Mouse (Mus musculus) erythroblast, embryonic 14.5 days (primary cell): ENCODE measurements at regions not wholly inside any gene's neighbourhood (a gene's known extent, or its start where the extent isn't known, plus 50 kb on each side); places are given as distances from the start of the nearest gene placed in this dataset.
A peak's percentile ranks its signal among the peaks of the same experiment; 100 is the strongest.
"Not testable (repeated sequence)": the region's sequence is repeated elsewhere in the genome, so short reads cannot be mapped to it uniquely, and the experiment has no call there.

Experiments
- H3K27me3 ChIP-seq: 2 replicates; pipeline ENCODE4 v1.6.1; 2012; ENCODE audit warnings: inconsistent platforms; ENCODE audit not compliant: control insufficient read depth
- H3K36me3 ChIP-seq: 2 replicates; pipeline ENCODE4 v1.6.1; 2012; ENCODE audit warnings: mild to moderate bottlenecking, inconsistent platforms; ENCODE audit not compliant: control insufficient read depth
- H3K4me1 ChIP-seq: 2 replicates; pipeline ENCODE4 v1.6.1; 2012; ENCODE audit warnings: inconsistent platforms; ENCODE audit not compliant: control insufficient read depth
- H3K4me3 ChIP-seq: replicated peaks from 2 replicates; pipeline ENCODE3; 2012; ENCODE audit warnings: moderate library complexity, mild to moderate bottlenecking, inconsistent platforms
- H3K9me3 ChIP-seq: 2 replicates; pipeline ENCODE4 v1.6.1; 2012; ENCODE audit warnings: low read length, inconsistent platforms, mixed read lengths; ENCODE audit not compliant: control insufficient read depth
- GATA1 ChIP-seq: IDR thresholded peaks from 2 replicates; pipeline ENCODE4 v1.6.1; 2012; ENCODE audit warnings: low read length, inconsistent platforms, mixed read lengths
- TAL1 ChIP-seq: IDR thresholded peaks from 3 replicates; pipeline ENCODE4 v1.6.1; 2012; ENCODE audit warnings: low read length, inconsistent platforms, mixed read lengths

GRCm38 (mm10) chr14:53777375-53777774, 476.5 kb downstream of the Dad1 start:
- no peak for TF ChIP-seq GATA1
- TF ChIP-seq TAL1, result no peak
- Histone ChIP-seq H3K4me3 (no peak overlapping the region), H3K36me3 (no peaks in the 10 kb centered on the region), H3K4me1 (no peaks in the 10 kb centered on the region), H3K9me3 (no peaks in the 10 kb centered on the region), H3K27me3 (no peaks in the 10 kb centered on the region)

- H3K9me3 ChIP-seq, H3K36me3 ChIP-seq, H3K4me3 ChIP-seq, H3K27me3 ChIP-seq, H3K4me1 ChIP-seq: not testable (repeated sequence)
Observed at GRCm38 (mm10) chr14:53776717-53777116, 477.2 kb downstream of the Dad1 start.

DNA sequence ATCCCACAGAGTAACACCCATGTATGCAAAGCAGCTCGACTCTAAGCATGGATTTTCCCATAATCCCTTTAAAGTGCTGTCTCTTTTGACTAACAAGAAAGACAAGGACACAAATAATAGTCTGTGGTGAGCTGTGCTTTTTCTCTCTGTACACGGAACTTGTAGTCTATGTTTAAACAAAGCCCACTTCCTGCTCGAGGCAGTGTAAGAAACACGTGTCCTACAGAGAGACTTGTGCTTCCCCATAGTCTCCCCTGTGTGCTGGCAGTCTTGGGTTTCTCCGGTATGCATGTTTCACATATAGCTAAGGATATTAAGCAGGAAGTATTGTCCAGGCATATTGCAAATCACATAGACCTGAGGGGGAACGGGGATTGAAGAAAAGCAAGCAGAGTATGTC, 487.4 kb downstream of the Dad1 start:
- H3K4me1 ChIP-seq, result peaks cover 11% of the 10 kb centered on the region
- H3K9me3 ChIP-seq, H3K27me3 ChIP-seq, H3K4me3 ChIP-seq, H3K36me3 ChIP-seq: not testable (repeated sequence)

- not testable (repeated sequence) for H3K9me3 ChIP-seq, H3K36me3 ChIP-seq, H3K27me3 ChIP-seq, H3K4me3 ChIP-seq
- TF ChIP-seq GATA1 (peak; percentile 63), TAL1 (peak; percentile 68)
- peaks cover 11% of the 10 kb centered on the region for H3K4me1 ChIP-seq
Observed at GRCm38 (mm10) chr14:53765918-53766317, 488.0 kb downstream of the Dad1 start.

DNA sequence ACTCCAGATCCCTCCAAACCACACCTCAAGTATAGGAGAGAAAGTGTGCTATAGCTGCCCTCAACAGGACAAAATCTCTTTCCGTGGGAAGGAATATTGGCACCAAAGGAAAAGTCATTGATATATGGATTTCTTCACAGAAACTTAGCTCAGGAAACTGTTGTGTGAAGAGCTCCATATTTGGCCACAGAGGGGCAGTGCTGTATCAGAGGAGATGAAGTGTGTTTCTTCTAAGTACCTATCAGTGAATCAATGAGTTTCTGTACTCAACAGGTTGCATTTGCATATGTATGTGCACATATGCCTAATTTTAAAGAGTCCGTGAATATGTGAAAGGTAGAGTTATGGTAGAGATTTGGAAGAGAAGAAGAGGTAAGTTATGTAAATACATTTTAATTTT, 493.3 kb downstream of the Dad1 start:
- not testable (repeated sequence) for H3K27me3 ChIP-seq, H3K4me1 ChIP-seq, H3K4me3 ChIP-seq, H3K9me3 ChIP-seq, H3K36me3 ChIP-seq

DNA sequence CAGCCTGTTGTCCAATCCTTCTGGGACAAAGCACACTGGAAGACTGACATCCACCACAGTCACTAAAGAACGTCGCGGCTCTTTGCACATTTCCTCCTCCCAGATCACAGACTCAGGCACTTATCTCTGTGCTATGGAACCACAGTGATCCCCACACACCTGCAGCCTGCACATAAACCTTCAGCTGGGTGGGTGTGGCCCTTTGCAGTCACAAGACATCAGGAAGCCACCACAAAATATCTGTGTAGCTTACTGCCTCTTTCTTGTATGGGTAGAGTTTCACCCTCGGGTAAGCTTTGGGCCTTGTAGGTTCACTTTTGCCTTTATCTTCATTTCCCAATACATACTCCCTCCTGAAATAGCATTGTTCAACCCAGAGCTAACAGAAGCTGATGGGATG, 496.1 kb downstream of the Dad1 start:
- not testable (repeated sequence) for H3K4me1 ChIP-seq, H3K36me3 ChIP-seq, H3K4me3 ChIP-seq, H3K9me3 ChIP-seq, H3K27me3 ChIP-seq

DNA sequence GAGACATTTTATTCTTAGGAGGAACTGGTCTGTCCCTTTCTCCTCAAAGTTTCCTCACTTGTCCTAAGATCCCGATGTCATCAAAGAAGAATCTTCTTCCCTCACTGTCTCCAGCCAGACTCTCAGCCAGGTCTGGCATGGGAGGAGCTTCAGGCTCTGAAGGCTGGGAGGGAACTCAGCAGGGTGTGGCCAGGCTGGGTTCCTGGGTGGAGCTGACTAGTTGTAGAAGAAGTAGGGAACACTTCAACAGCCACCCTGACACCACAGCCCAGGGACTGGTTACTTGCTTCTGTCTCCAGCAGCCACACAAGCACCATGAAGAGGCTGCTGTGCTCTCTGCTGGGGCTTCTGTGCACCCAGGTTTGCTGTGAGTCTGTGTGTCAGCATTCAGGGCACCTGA, 496.8 kb downstream of the Dad1 start:
- H3K27me3 ChIP-seq, H3K4me1 ChIP-seq, H3K9me3 ChIP-seq, H3K36me3 ChIP-seq, H3K4me3 ChIP-seq: not testable (repeated sequence)

- H3K27me3 ChIP-seq, result no peaks in the 10 kb centered on the region
Observed at GRCm38 (mm10) chr14:53750703-53751441, 503.0 kb downstream of the Dad1 start.

GRCm38 (mm10) chr14:53743552-53743951, 510.4 kb downstream of the Dad1 start:
- not testable (repeated sequence) for H3K4me1 ChIP-seq, H3K9me3 ChIP-seq

More at GRCm38 (mm10) chr14:53750703-53751441, 503.0 kb downstream of the Dad1 start:
- Histone ChIP-seq H3K4me3 (no peak overlapping the region), H3K4me1 (peaks cover 4% of the 10 kb centered on the region), H3K36me3 (no peaks in the 10 kb centered on the region), H3K9me3 (no peaks in the 10 kb centered on the region)
- no peak for TF ChIP-seq TAL1
- TF ChIP-seq GATA1, result no peak

DNA sequence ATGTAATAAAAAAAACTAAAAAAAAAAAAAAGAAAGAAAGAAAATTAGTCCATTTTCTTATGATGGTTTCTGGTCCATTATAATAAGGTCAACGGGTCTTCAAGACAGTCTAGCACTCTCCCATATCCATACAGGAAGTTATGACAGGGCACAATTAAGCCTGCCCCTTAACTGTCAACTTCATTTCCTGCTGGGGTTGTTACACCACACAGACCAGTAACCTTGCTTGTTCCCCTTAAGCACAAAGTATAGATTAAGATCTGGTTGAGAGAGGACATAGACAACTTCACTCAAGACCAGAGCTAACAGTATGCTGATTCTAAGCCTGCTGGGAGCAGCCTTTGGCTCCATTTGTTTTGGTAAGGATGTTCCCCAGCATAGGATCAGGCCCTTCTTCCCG, 511.0 kb downstream of the Dad1 start:
- not testable (repeated sequence) for H3K9me3 ChIP-seq, H3K27me3 ChIP-seq, H3K4me1 ChIP-seq, H3K4me3 ChIP-seq, H3K36me3 ChIP-seq

More at GRCm38 (mm10) chr14:53743552-53743951, 510.4 kb downstream of the Dad1 start:
- H3K27me3 ChIP-seq, H3K36me3 ChIP-seq, H3K4me3 ChIP-seq: not testable (repeated sequence)

- not testable (repeated sequence) for H3K27me3 ChIP-seq, H3K36me3 ChIP-seq, H3K4me1 ChIP-seq, H3K4me3 ChIP-seq, H3K9me3 ChIP-seq
Observed at GRCm38 (mm10) chr14:53741246-53741645, 512.7 kb downstream of the Dad1 start.

DNA sequence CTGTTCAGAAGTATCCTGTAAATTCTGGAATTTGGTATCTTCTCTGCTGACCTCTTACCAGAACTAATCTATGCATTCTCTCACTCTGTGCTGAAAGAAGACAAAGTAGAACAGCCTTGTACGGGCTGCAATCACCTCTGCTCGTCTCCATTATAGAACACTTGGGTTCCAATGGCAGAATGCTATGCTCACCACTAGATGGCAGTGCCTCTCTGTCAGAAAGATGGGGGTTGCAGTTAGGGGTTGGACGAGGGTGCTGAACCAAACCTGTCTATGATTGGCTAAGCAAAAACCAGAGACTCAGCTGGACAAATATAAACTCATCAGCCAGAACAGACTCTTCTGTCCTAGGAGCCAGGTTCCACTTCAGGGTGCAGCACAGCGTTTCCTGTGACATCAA, 515.9 kb downstream of the Dad1 start:
- H3K27me3 ChIP-seq, H3K9me3 ChIP-seq, H3K36me3 ChIP-seq, H3K4me1 ChIP-seq, H3K4me3 ChIP-seq: not testable (repeated sequence)

DNA sequence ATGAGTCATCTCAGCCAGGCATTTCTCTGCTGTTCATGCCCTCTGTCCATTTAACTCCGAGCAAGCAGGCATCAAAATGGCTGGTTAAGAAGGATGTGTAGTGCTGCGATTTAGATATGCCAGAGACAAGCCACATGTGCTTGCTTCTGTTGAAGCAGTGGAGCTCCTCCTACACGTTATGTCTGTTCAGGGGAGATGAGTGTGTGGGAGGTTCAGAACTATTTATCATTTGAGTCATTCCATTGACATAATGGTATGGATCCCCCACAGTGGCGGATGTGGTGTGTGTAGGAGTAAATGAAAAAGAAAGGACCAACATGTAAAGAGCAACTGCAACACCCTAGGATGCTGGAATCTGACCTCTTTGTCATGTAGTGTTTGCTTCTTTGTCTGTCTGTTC, 517.6 kb downstream of the Dad1 start:
- not testable (repeated sequence) for H3K4me1 ChIP-seq, H3K4me3 ChIP-seq, H3K9me3 ChIP-seq, H3K36me3 ChIP-seq, H3K27me3 ChIP-seq

- not testable (repeated sequence) for H3K36me3 ChIP-seq, H3K9me3 ChIP-seq, H3K4me3 ChIP-seq, H3K4me1 ChIP-seq, H3K27me3 ChIP-seq
Observed at GRCm38 (mm10) chr14:53731600-53731999, 522.3 kb downstream of the Dad1 start.

DNA sequence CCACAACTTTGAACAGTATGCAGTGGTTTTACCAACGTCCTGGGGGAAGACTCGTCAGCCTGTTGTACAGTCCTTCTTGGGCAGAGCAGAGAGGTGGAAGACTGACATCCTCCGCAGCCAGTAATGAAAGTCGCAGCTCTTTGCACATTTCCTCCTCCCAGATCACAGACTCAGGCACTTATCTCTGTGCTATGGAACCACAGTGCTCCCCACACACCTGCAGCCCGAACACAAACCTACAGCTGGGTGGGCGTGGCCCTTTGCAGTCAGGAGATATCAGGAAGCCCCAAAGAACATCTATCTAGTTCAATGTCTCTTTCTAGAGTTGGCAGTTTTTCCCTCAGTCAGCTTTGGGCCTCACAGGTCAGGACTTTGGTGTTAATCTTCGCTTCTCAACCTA, 524.0 kb downstream of the Dad1 start:
- not testable (repeated sequence) for H3K4me1 ChIP-seq, H3K4me3 ChIP-seq, H3K36me3 ChIP-seq, H3K9me3 ChIP-seq, H3K27me3 ChIP-seq
